Mouse (Mus musculus) G1E (cell line): ENCODE results near the gene Nrg3. TPM values are rescaled to one million over a fixed set of nuclear protein-coding genes. Genes with fewer than 3 reads are reported as not detected.

Source experiments
- ATAC-seq: 2 replicates; pipeline ENCODE4 v1.8.0; 2016; ENCODE audit warnings: mild to moderate bottlenecking; ENCODE audit not compliant: insufficient number of reproducible peaks, poor library complexity, low FRiP score, severe bottlenecking; ENCODE audit errors: extremely low read depth
- DNase-seq: peaks from one replicate; pipeline ENCODE4 v3.0.0; 2012; ENCODE audit warnings: low spot score
- H3K27me3 ChIP-seq: 2 replicates; pipeline ENCODE4 v1.6.1; 2012; ENCODE audit warnings: mild to moderate bottlenecking, low read length, inconsistent platforms; ENCODE audit not compliant: insufficient read depth
- H3K36me3 ChIP-seq: replicated peaks from 2 replicates; pipeline ENCODE3; 2012; ENCODE audit warnings: mild to moderate bottlenecking, inconsistent platforms
- H3K4me1 ChIP-seq: 2 replicates; pipeline ENCODE4 v1.6.1; 2012; ENCODE audit warnings: low read depth, low read length, inconsistent platforms, mixed read lengths; ENCODE audit not compliant: insufficient read depth
- H3K4me3 ChIP-seq: 2 replicates; pipeline ENCODE4 v1.5.1; 2012; ENCODE audit warnings: low read depth, mild to moderate bottlenecking, inconsistent platforms, low read length, moderate library complexity, mixed read lengths
- H3K9me3 ChIP-seq: replicated peaks from 2 replicates; pipeline ENCODE4 v1.6.1; 2012; ENCODE audit warnings: inconsistent platforms
- CTCF ChIP-seq: IDR thresholded peaks from 2 replicates; pipeline ENCODE4 v1.5.1; 2012; ENCODE audit warnings: low read depth, low read length, inconsistent platforms, mixed read lengths
- GATA1 ChIP-seq: IDR thresholded peaks from 2 replicates; pipeline ENCODE4 v1.6.1; 2012; ENCODE audit warnings: borderline replicate concordance, low read length, inconsistent platforms, mixed read lengths
- GATA2 ChIP-seq: IDR thresholded peaks from 2 replicates; pipeline ENCODE4 v1.6.1; 2012; ENCODE audit warnings: low read depth, low read length, inconsistent platforms, borderline replicate concordance
- POLR2AphosphoS5 ChIP-seq: IDR thresholded peaks from 2 replicates; pipeline ENCODE4 v1.6.1; 2012; ENCODE audit warnings: low read depth, low read length, inconsistent platforms; ENCODE audit not compliant: insufficient replicate concordance
- TAL1 ChIP-seq: conservative IDR thresholded peaks from 2 replicates; pipeline ENCODE4 v1.6.1; 2012; ENCODE audit warnings: low read depth, low read length, inconsistent platforms, mixed read lengths
- polyA plus RNA-seq: library from polyadenylated mRNA; stranded (reverse); fragments of >175 nt; gene quantifications from 2 replicates; pipeline ENCODE4 v1.2.3, GENCODE M21; 2012
- total RNA-seq, 2 experiments: library from RNA; stranded (forward) in 1 of 2; stranded (reverse) in 1 of 2; fragments of 200-1000 nt in 1 of 2; fragments of >200 nt in 1 of 2; fragmentation: Nextera tagmentation in 1 of 2; gene quantifications; 2 replicates each; pipeline ENCODE4 v1.2.3; 2014 to 2017

The Nrg3 gene
- total and polyA plus RNA-seq, 3 experiments = 0.27 TPM; not detected in 2

GRCm38 (mm10) chr14:39034482-39034881 lies 438.4 kb downstream of the Nrg3 start:
- Histone ChIP-seq H3K27me3 (no peaks in the 10 kb centered on the region), H3K4me3 (no peak overlapping the region), H3K4me1 (no peaks in the 10 kb centered on the region), H3K36me3 (no peaks in the 10 kb centered on the region), H3K9me3 (no peaks in the 10 kb centered on the region)
- TF ChIP-seq GATA1 (no peak), POLR2AphosphoS5 (no peak), GATA2 (no peak), TAL1 (no peak), CTCF (no peak)
- ATAC-seq (no peak), DNase-seq (no peak)

- Histone ChIP-seq H3K4me1 (no peaks in the 10 kb centered on the region), H3K4me3 (no peak overlapping the region), H3K9me3 (no peaks in the 10 kb centered on the region), H3K27me3 (no peaks in the 10 kb centered on the region), H3K36me3 (no peaks in the 10 kb centered on the region)
- ATAC-seq (no peak), DNase-seq (no peak)
- no peak for TF ChIP-seq GATA2
- no peak for TF ChIP-seq GATA1
- no peak for TF ChIP-seq POLR2AphosphoS5
- TF ChIP-seq CTCF = no peak
- TF ChIP-seq TAL1 = no peak
These were observed 449.8 kb downstream of the Nrg3 start for GRCm38 (mm10) chr14:39023065-39023464.

- DNase-seq = no peak
- H3K27me3 ChIP-seq = no peaks in the 10 kb centered on the region
- H3K9me3 ChIP-seq = no peaks in the 10 kb centered on the region
- no peak for TF ChIP-seq CTCF
- no peak for TF ChIP-seq POLR2AphosphoS5
- no peak for TF ChIP-seq GATA1
- TF ChIP-seq TAL1 = no peak
- TF ChIP-seq GATA2 = no peak
- H3K36me3 ChIP-seq = no peaks in the 10 kb centered on the region
- H3K4me1 ChIP-seq = no peaks in the 10 kb centered on the region
- H3K4me3 ChIP-seq = no peak overlapping the region
- no peak for ATAC-seq
These were observed 458.8 kb downstream of the Nrg3 start for GRCm38 (mm10) chr14:39014126-39014525.

- ATAC-seq (no peak), DNase-seq (no peak)
- Histone ChIP-seq H3K4me1 (no peaks in the 10 kb centered on the region), H3K4me3 (no peak overlapping the region), H3K27me3 (no peaks in the 10 kb centered on the region), H3K9me3 (no peaks in the 10 kb centered on the region), H3K36me3 (no peaks in the 10 kb centered on the region)
- TF ChIP-seq GATA2 (no peak), POLR2AphosphoS5 (no peak), CTCF (no peak), GATA1 (no peak), TAL1 (no peak)
These were observed 475.0 kb downstream of the Nrg3 start for GRCm38 (mm10) chr14:38997843-38998242.

- DNase-seq (no peak), ATAC-seq (no peak)
- Histone ChIP-seq H3K9me3 (no peaks in the 10 kb centered on the region), H3K36me3 (no peaks in the 10 kb centered on the region), H3K27me3 (no peaks in the 10 kb centered on the region), H3K4me3 (no peak overlapping the region), H3K4me1 (no peaks in the 10 kb centered on the region; the same call in 1 of the 2 replicates)
- TF ChIP-seq TAL1 (no peak), GATA1 (no peak), GATA2 (no peak), POLR2AphosphoS5 (no peak), CTCF (no peak)
These were observed 480.4 kb downstream of the Nrg3 start for GRCm38 (mm10) chr14:38992574-38992866.

- TF ChIP-seq GATA2 (no peak), TAL1 (no peak), CTCF (no peak), GATA1 (no peak), POLR2AphosphoS5 (no peak)
- Histone ChIP-seq H3K36me3 (no peaks in the 10 kb centered on the region), H3K4me1 (no peaks in the 10 kb centered on the region; the same call in 1 of the 2 replicates), H3K4me3 (no peak overlapping the region), H3K27me3 (no peaks in the 10 kb centered on the region), H3K9me3 (no peaks in the 10 kb centered on the region)
- ATAC-seq = no peak
- no peak for DNase-seq
These were observed 480.9 kb downstream of the Nrg3 start for GRCm38 (mm10) chr14:38991847-38992573.
